Mouse (Mus musculus): Measurements from ENCODE around the gene Ltf. TPM values are rescaled to one million over a fixed set of nuclear protein-coding genes. Genes with fewer than 3 reads are reported as not detected.

Gene Ltf
- total and polyA plus RNA-seq, 2 experiments from 2014 or later = 0.93 to 1.4 TPM

DNA sequence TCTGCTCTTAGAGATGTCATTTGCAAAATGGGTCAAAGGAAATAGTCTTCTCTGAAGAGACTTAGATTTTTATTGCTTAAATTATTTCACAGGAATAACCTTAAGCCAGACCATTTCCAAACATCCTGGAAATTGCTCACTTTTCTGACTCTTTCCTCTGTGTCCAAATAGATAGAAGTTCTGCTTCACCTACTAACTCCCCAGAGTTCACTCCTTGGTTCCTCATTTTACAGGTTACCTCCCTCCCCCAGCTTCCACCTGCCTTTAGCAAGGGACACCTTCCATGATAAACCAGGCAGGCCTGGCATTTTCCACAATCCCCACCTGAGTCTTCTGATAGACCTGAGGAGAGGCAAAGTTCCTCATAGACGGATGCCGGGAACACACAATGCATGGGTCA lies 12.5 kb upstream of the Ltf start:
- no peak for TF ChIP-seq CTCF (IDR thresholded peaks at IDR 0.05)
- DNase-seq (ENCODE audit: low spot score) (no peak), ATAC-seq (ENCODE audit: low FRiP score) (no peak)
- Histone ChIP-seq H3K27me3 (ENCODE audit: insufficient read depth, low read length) (no peaks in the 10 kb centered on the region), H3K9me3 (ENCODE audit: low read length) (no peaks in the 10 kb centered on the region), H3K9ac (replicated peaks; ENCODE audit: low read length, poor library complexity, severe bottlenecking) (no peak overlapping the region), H3K36me3 (ENCODE audit: insufficient read depth, low read length) (no peaks in the 10 kb centered on the region), H3K27ac (ENCODE audit: low read depth, low read length) (no peak overlapping the region), H3K4me2 (ENCODE audit: low read depth, low read length, poor library complexity, severe bottlenecking) (no peak overlapping the region), H3K4me3 (ENCODE audit: low read depth, low read length) (no peak overlapping the region), H3K4me1 (ENCODE audit: insufficient read depth, low read length) (no peaks in the 10 kb centered on the region)
- 91% methylated on average over 2 of the region's 2 CpGs for WGBS

DNA sequence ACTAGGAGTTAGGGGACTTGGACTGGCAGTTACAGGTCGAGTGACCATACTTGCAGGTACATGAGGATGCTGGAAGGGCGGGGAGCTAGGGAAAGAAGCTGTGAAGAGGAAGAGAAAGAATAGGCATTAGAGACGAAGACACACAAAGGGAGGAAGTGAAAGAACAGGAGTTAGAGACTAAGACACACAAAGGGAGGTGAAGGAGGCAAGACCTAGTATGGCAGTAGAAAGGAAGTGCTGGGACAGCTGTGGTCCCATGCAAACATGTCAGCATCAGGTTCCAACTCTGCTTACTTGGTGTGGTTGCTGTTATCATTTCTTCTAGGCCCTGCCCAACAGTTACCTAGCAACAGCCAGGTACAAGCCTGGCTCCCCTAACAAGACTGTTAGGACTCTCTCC lies 9.3 kb upstream of the Ltf start:
- 69% methylated on average over 3 of the region's 3 CpGs for WGBS

DNA sequence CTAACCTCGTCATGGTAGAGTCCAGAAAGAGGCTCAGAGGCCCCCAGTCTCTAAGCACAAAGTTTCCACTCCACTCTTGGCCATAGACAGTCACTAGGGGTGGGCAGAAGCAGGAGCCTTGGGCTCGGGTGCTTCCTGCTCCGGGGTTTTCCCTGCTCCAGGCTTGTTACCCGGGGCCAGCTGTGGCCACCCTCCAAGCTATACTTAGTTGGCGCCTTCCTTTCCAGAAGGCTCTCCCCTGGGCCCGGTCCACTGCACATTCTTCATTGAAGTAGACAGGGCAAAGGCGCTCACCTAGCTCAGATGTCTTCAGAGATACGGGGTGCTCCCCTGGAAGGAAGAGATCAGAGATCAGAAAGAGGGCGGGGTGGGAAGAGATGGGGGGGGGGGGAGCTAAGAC lies 7.5 kb upstream of the Ltf start:
- no peaks in the 10 kb centered on the region for H3K27me3 ChIP-seq (ENCODE audit: insufficient read depth, low read length)
- TF ChIP-seq CTCF (IDR thresholded peaks at IDR 0.05) = no peak
- WGBS = 85% methylated on average over 9 of the region's 9 CpGs
- no peak overlapping the region for H3K27ac ChIP-seq (ENCODE audit: low read depth, low read length)
- no peak overlapping the region for H3K4me2 ChIP-seq (ENCODE audit: low read depth, low read length, poor library complexity, severe bottlenecking)
- H3K36me3 ChIP-seq (ENCODE audit: insufficient read depth, low read length) = no peaks in the 10 kb centered on the region
- ATAC-seq (ENCODE audit: low FRiP score) = no peak
- no peak overlapping the region for H3K9ac ChIP-seq (replicated peaks; ENCODE audit: low read length, poor library complexity, severe bottlenecking)
- H3K4me3 ChIP-seq (ENCODE audit: low read depth, low read length) = no peak overlapping the region
- H3K9me3 ChIP-seq (ENCODE audit: low read length) = no peaks in the 10 kb centered on the region
- no peaks in the 10 kb centered on the region for H3K4me1 ChIP-seq (ENCODE audit: insufficient read depth, low read length)
- DNase-seq (ENCODE audit: low spot score) = no peak

More for the DNA sequence above, 9.3 kb upstream of the Ltf start:
- no peaks in the 10 kb centered on the region for H3K27me3 ChIP-seq (ENCODE audit: insufficient read depth, low read length)
- H3K4me1 ChIP-seq (ENCODE audit: insufficient read depth, low read length) = no peaks in the 10 kb centered on the region
- DNase-seq (ENCODE audit: low spot score) (no peak), ATAC-seq (ENCODE audit: low FRiP score) (no peak)
- no peak for TF ChIP-seq CTCF (IDR thresholded peaks at IDR 0.05)
- no peaks in the 10 kb centered on the region for H3K9me3 ChIP-seq (ENCODE audit: low read length)
- H3K9ac ChIP-seq (replicated peaks; ENCODE audit: low read length, poor library complexity, severe bottlenecking) = no peak overlapping the region
- no peaks in the 10 kb centered on the region for H3K36me3 ChIP-seq (ENCODE audit: insufficient read depth, low read length)
- no peak overlapping the region for H3K27ac ChIP-seq (ENCODE audit: low read depth, low read length)
- no peak overlapping the region for H3K4me3 ChIP-seq (ENCODE audit: low read depth, low read length)
- no peak overlapping the region for H3K4me2 ChIP-seq (ENCODE audit: low read depth, low read length, poor library complexity, severe bottlenecking)

DNA sequence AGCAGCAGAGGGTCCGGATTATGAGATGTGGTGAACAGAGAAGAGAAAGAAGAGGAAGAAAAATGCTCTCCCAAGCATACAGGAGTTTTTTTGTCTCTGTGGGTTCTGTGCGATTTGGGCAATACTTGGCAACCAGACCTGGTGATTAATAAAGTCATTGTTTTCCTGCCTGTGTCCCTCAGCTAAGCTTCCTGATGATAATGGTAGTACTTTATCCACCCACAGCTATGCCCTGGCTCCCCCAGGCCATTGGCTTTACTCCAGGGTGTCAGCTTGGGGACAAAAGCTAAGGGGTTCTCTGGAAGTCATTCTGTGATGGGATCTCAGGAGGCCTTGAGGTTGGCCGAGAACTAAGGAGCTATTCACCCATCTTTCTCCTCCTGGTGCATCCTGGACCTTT lies 7.0 kb upstream of the Ltf start:
- H3K27ac ChIP-seq (ENCODE audit: low read depth, low read length) = no peak overlapping the region
- H3K9ac ChIP-seq (replicated peaks; ENCODE audit: low read length, poor library complexity, severe bottlenecking) = no peak overlapping the region
- no peak for ATAC-seq (ENCODE audit: low FRiP score)
- TF ChIP-seq CTCF (IDR thresholded peaks at IDR 0.05) = no peak
- no peaks in the 10 kb centered on the region for H3K9me3 ChIP-seq (ENCODE audit: low read length)
- WGBS = 74% methylated on average over 3 of the region's 3 CpGs
- no peak for DNase-seq (ENCODE audit: low spot score)
- no peaks in the 10 kb centered on the region for H3K4me1 ChIP-seq (ENCODE audit: insufficient read depth, low read length)
- no peak overlapping the region for H3K4me3 ChIP-seq (ENCODE audit: low read depth, low read length)
- no peaks in the 10 kb centered on the region for H3K36me3 ChIP-seq (ENCODE audit: insufficient read depth, low read length)
- no peak overlapping the region for H3K4me2 ChIP-seq (ENCODE audit: low read depth, low read length, poor library complexity, severe bottlenecking)
- H3K27me3 ChIP-seq (ENCODE audit: insufficient read depth, low read length) = no peaks in the 10 kb centered on the region

DNA sequence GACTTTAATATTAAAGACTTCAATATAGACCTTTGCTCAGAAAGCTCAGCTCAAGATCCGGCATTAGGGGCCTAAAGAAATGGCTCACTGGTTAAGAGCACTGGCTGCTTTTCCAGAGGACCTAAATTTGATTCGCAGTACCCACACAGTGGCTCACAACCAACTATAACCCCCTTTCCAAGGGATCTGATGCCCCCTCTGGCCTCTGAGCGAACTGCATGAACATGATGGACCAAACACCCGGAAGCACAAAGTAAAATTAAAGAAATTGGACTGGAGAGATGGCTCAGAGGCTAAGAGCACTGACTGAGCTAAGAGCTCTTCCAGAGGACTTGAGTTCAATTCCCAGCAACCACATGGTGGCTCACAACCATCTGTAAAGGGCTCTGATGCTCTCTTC lies 3.4 kb upstream of the Ltf start:
- no peaks in the 10 kb centered on the region for H3K9me3 ChIP-seq (ENCODE audit: low read length)
- ATAC-seq (ENCODE audit: low FRiP score) = no peak
- WGBS = 77% methylated on average over 4 of the region's 4 CpGs

DNA sequence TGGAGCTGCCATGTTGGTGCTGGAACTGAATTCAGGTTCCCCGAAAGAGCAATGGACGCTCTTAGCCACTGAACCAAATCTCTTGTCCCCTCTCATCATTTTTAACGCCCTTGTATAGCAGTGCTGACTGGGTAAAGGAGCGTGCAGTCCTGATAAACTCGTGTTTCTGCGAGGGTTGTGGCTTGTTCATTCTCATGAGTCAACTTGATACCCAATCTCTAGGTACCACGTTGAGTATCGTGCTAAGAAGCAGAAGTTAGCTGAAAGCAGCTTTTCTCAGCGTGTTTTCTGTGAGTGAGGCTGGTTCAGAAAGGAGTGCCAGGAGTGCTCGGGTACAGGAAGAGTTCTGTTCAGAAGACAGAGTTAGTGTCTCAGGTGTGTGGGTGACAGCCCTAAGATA lies 7.7 kb downstream of the Ltf start:
- no peaks in the 10 kb centered on the region for H3K4me1 ChIP-seq (ENCODE audit: insufficient read depth, low read length)
- H3K36me3 ChIP-seq (ENCODE audit: insufficient read depth, low read length) = no peaks in the 10 kb centered on the region
- 91% methylated on average over 10 of the region's 10 CpGs for WGBS
- no peak overlapping the region for H3K4me3 ChIP-seq (ENCODE audit: low read depth, low read length)
- no peak for ATAC-seq (ENCODE audit: low FRiP score)
- TF ChIP-seq CTCF (IDR thresholded peaks at IDR 0.05) = no peak
- H3K4me2 ChIP-seq (ENCODE audit: low read depth, low read length, poor library complexity, severe bottlenecking) = no peak overlapping the region
- no peaks in the 10 kb centered on the region for H3K27me3 ChIP-seq (ENCODE audit: insufficient read depth, low read length)
- H3K27ac ChIP-seq (ENCODE audit: low read depth, low read length) = no peak overlapping the region
- H3K9ac ChIP-seq (replicated peaks; ENCODE audit: low read length, poor library complexity, severe bottlenecking) = no peak overlapping the region
- no peaks in the 10 kb centered on the region for H3K9me3 ChIP-seq (ENCODE audit: low read length)
- no peak for DNase-seq (ENCODE audit: low spot score)

More for the DNA sequence above, 3.4 kb upstream of the Ltf start:
- Histone ChIP-seq H3K27ac (ENCODE audit: low read depth, low read length) (no peak overlapping the region), H3K9ac (replicated peaks; ENCODE audit: low read length, poor library complexity, severe bottlenecking) (no peak overlapping the region), H3K27me3 (ENCODE audit: insufficient read depth, low read length) (no peaks in the 10 kb centered on the region), H3K4me3 (ENCODE audit: low read depth, low read length) (no peak overlapping the region), H3K4me1 (ENCODE audit: insufficient read depth, low read length) (no peaks in the 10 kb centered on the region), H3K36me3 (ENCODE audit: insufficient read depth, low read length) (no peaks in the 10 kb centered on the region), H3K4me2 (ENCODE audit: low read depth, low read length, poor library complexity, severe bottlenecking) (no peak overlapping the region)
- no peak for TF ChIP-seq CTCF (IDR thresholded peaks at IDR 0.05)
- no peak for DNase-seq (ENCODE audit: low spot score)

All from midbrain, postnatal 0 days (tissue).